Mouse (Mus musculus) left cerebral cortex, postnatal 25 days (tissue): ENCODE results near the gene Capn11. TPM values are rescaled to one million over a fixed set of nuclear protein-coding genes. Genes with fewer than 3 reads are reported as not detected.

Experiments
- DNase-seq, 2 experiments: peaks; one replicate each; pipeline ENCODE4 v3.0.0; 2022; ENCODE audit warnings: low spot score in 2 of 2, mixed read lengths in 1 of 2
- intact Hi-C: fragments of 180-260 bp; cut with DNase I; formaldehyde crosslinking; loops from one replicate; pipeline ENCODE4 v1.15.1; 2025
- total RNA-seq, 2 experiments: library from RNA; stranded (reverse); gene quantifications; 2 replicates each; pipeline ENCODE4 v1.2.3; 2021

The Capn11 gene
- total RNA-seq, 2 experiments from 2014 or later, result 0.18 to 0.21 TPM

DNA sequence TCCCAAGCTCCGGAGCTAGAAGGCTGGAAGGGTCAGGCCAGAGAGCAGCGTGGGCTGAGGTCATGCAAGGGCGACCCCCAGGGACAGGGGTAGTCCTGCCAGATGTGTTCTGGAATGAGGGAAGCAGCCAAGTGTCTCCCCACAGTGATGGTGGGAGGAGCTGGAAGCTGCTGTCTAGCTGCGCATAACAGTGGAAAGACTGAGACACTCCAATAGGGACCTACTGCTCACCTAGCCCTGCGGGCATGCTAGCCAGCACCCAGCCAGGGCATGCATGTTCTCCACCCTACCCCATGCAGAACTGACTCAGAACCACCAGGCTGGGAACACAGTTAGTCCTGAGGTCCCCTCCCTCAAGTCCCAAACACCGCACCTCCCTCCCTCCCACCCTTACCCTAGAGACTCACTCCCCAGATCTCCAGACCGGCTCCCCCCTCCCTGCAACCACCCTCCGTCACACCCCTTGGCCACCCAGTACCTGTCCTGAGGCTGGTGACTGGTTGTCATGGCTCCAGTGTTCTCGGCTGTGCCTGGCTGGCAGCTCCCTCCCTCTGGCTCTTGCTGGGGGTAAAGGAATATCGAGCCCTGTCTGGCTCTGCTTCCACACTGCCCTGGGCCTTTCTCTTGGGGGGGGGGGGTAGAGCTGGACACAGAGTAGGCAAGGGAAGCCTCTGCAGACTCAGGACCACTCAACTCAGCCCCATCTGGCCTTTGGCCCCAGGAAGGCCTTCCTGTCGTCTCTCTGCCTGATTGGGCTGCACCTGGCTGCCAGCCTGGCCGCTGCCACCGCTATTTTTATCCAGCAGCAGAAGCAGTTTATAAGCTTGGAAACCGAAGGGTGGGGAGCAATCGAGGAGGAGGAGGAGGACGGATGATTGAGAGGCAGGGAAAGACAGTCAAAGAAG is 67.2 kb downstream of the Capn11 start:
- intact Hi-C loops, result loop anchor here (10.0 kb wide), 1 partner anchor 563 kb away; the partner anchor contains the start of gene Mad2l1bp
- no peak for DNase-seq

DNA sequence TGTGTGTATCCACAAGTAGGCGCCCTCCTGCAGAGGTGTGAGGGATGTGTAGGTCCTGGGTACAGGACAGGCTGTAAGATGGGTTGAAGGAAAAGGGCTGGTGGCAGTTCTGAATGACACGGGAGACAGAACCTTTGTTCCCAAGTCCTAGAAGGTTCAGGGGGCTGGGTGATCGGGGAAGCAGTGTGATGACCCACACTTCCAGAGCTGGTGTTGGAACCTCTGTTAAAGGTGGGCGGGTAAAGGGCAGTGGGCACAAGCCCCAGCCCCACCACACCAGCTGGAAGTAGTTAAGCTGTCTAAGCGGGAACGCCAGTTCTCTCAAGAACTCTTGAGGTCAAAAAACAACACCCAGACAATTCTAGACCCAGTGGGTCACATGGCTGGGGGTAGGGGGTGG is 68.7 kb downstream of the Capn11 start:
- no peak for DNase-seq
- intact Hi-C loops, result loop anchor here (10.0 kb wide), 1 partner anchor 564 kb away; the partner anchor contains the start of gene Mad2l1bp

DNA sequence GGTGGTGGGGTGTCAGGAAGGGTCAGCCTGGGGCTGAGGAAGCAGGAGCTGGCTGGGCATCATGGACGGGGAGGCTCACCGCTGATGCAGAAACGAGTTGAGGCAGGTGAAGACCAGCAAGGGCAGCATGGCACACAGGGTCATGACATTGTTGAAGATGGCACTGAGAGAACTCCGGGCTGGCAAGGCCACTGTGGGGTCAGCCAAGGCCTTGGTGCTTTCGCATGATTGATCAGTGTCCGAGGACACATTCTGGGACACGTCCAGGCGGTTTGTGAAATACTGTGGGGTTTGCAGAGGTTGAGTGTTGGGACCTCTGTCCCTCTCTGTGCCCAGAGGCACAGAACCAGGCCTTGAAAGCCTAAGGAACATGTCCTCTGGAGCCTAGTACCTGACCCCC is 69.3 kb downstream of the Capn11 start:
- no peak for DNase-seq
- intact Hi-C loops, result loop anchor here (10.0 kb wide), 1 partner anchor 565 kb away; the partner anchor contains the start of gene Mad2l1bp

DNA sequence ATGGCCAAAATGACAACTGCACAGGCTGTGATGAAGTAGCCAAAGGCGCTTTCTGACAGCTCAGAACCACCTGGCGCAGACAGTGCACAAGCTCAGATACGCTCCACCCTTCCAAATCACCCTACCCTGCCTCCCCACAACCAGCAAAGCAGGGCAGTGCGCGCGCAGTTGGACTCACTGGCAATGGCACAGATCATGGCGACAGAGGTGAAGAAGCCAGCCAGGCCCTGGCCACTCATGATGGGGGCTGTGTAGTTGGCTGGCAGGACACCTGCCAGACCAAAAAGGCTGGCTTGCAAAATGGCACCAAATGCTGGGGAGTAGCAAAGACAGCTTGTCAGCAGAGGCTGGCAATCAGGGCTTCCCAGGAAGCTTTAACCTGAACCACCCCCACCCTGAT is 69.9 kb downstream of the Capn11 start:
- DNase-seq, result no peak
- intact Hi-C loops, result no loop called here

DNA sequence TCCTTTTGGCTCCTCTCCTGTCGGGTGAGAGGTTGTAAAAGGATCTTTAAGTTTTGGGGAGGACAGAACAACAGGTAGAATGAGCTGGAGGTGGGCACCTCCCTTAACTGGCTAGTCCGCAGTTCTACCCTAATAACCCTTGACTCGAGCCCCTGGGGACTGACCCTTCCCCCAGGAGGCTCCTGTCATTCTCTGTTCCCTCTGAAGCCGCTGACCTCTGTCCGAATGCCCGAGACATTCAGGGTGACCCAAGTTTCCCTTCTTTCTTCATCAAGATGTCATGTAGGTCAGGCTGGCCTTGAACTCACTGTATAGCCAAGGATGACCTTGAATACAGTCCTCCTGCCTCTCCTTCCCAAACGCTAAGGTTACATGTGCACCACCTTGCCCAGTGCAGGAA is 70.8 kb downstream of the Capn11 start:
- intact Hi-C loops, result no loop called here
- DNase-seq, result no peak

DNA sequence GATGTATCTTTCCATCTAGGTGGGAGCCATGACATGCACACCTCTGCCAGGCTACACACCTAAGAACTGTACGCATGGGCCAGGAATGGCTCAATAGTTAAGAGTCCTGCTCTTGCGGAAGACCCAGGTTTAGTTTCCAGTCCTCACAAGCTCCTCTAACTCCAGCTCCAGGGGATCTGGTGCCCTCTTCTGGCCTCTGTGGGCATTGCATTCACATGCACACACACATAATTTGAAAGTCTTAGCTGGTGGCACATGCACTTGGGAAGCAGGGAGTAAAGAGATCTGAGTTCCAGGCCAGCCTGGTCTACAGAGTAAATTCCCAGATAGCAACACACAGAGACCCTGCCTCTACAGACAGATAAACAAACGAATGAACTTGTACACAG is 72.7 kb downstream of the Capn11 start:
- no peak for DNase-seq
- intact Hi-C loops, result no loop called here

DNA sequence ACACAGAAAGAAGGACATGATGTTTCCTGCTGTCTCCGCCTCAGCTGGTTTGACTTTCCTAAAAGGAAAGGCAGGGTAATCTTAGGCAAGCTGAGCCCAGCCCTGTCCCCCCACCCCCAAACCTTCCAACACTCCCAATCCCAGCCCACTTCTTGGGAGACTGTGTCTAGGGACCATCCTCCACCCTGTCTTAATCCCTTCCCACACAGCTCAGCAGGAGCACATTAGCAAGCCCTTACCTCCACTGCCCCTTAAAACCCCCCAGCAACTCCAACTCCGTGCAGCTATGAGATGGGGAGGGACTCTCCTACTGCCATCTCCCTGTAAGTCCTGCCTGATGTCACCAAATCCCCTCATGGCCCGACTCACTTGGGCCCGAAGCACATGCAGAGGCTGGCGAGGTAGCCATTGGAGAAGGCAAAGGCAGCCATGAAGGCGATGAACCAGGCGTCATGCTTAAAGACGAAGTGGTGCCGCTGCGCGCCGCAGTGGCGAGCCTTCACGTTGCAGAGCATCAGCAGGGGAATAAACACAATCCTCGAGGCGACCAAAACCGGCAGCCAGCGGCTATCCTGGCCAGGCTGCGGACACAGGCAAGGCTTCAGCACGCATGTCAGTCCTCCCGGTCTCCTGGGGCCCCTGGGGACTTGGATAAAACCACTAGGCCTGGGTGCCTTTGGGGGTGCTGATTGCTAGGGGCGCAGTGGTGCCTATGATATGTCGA is 73.2 kb downstream of the Capn11 start:
- intact Hi-C loops, result no loop called here
- no peak for DNase-seq

DNA sequence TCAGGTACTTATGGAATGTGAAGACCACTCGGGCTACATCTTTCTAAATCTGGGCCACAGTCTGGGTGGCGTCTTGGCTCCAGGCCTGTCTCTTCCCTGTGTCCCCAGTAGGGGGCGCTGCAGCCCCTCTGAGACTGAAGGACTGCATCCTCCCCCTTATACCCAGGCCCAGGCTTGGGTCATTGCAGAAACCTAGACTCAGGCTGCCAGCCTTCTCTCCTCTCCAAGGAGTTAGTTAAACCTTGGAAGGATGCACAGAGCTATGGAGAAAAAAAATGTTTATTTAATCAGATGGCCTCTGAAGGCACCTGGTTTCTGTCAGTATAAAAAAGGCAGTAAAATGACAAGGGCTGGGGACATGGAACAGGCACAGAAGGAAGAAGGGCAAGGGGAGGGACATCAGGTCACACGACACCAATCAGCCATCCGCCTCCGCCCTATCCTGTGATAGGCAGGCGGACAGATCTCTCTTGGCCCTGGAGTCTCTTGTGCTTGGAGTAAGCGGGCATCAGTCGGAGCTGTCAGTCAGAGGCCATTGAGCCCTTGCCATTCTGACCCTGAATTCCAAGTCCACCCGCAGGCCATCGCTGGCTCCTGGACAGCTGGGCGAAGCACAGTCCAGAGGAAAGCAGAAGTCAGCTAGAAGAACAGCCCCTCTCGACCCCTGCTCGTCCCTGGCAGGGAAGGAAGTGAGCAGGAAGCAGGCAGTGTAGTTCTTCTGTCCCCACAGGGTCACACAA is 74.0 kb downstream of the Capn11 start:
- peak; percentile 70 to 74 for DNase-seq
- intact Hi-C loops, result loop anchor here (1.0 to 5.0 kb wide), 2 partner anchors 41 to 137 kb away; no protein-coding TSS in a partner anchor

DNA sequence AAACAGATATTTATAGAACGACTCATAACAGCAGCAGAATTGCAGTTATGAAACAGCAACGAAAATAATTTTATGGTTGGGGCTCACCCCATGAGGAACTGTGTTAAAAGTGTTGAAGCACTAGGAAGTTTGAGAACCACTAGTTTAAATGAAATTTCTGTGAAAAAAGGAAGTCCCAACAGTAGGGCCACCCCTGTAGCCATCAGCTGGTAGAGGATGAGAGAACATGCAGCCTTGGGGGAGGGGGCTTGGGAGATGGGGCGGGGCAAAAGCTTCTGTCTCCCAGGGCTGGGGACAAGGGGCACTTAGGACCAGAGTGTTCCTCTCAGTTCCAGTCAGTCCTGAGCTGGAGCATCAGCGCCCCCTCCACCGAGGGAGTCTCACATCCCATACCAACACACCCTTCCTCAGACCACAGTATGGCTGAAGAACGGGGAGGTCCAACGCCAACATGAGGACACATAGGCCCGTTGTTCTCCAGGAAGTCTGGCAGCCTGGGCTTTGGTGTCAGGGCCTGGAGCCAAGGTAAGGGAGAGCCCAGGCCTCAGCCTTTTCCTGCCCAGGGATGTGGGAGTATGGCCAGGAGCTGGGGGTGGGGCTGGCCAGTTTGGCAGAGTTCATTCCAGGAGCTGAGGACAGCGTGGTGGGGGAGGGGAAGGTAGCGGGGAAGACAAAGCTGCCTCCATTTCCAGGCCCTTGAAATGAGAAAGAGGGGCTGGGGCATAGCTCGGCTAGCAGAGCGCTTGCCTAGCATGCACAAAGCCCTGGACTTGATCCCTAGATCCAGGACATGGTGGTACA is 74.8 kb downstream of the Capn11 start:
- intact Hi-C loops, result loop anchor here (1.0 to 5.0 kb wide), 2 partner anchors 42 to 138 kb away; no protein-coding TSS in a partner anchor
- DNase-seq, result peak; percentile 55 to 71

DNA sequence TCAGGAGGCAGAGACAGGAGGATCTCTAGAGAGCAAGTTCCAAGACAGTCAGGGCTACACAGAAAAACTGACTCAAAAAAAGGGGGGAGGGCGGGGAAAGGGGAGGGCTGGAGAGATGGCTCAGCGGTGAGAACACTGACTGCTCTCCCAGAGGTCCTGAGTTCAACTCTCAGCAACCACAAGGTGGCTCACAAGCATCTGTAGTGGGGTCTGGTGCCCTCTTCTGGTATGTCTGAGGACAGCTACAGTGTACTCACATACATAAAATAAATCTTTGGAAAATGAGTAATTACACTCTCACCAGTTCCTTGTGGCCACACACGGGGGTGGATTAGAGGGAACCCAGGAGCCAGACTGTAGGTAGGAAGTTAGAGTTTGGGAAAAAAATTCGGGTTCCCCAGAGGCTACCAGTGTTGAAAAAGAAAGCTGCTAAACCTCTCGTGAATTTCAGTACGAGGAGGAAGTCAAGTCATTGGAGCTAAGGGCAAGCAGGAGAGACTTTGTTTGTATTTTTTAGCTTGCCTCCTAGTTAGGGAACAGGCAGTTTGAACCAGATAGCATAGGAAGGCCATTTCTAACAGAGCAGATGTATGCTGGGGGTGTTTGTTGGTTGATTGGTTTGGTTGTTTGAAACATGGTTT is 76.3 kb downstream of the Capn11 start:
- no peak for DNase-seq
- intact Hi-C loops, result loop anchor here (2.0 to 5.0 kb wide), 2 partner anchors 60 to 139 kb away; no protein-coding TSS in a partner anchor

DNA sequence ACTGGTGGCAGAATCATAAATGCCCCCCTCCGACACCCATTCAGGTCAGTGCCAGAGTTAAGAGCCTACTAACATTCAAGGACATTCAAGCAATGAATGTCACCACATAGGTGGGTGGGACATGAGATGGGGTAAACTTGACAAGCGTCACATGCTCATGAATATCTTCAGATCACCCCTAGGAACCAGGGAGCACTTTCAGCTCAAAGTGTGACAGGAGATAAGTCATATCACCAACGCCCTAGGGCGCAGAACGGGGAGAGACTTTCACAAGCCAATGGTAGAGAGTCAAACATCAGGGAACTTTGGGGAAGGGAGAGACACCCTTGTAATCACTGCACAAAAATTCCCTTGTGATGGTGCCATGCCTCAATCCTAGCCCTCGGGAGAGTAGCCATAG is 76.9 kb downstream of the Capn11 start:
- no peak for DNase-seq
- intact Hi-C loops, result loop anchor here (2.0 to 5.0 kb wide), 2 partner anchors 61 to 140 kb away; no protein-coding TSS in a partner anchor

DNA sequence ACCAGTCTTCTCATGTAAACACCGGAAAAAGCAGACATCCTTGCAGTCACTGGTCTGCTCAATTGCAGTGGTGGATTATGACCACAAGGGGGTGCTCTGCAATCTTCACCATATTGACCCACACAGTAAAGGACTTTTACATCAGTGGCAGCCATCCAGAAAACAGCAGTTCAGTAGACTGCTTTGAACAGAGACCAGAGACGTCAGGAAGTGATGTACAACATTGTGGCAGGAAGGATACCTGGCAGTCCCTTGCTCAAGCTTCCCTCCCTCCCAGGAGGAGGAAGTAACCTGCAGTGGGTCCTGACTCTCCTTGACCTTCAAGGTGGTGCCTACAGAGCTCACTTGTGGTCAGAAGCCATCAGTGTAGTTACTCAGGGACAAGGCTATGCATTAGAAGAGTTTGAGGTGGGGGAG is 77.5 kb downstream of the Capn11 start:
- DNase-seq, result peak; percentile 69 to 77
- intact Hi-C loops, result loop anchor here (5.0 kb wide), 1 partner anchor 141 kb away; no protein-coding TSS in a partner anchor

DNA sequence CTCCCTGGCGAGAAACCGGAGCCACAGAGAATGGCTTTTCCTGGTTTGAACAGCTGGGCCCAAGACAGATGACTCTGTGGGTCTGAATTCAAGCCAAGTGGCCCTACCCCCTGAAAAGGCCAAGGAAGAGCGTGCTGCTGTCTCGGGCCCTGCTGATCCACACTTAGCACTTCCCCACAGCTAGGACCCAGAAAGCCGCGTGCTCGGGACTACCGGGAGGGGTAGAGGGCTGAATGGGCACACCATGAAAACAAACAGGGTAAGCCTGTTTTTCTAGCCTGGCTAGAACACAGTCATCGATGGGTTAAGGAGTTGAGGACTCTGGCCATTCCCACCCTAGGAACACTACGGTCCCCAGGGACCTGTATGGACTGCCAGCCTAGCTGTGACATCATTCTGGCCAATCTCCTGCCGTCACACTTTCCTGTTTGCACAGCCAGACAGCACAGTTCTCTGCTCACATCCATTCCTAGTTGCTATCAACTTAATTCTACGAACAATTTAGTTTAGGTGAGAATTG is 78.1 kb downstream of the Capn11 start:
- no peak for DNase-seq
- intact Hi-C loops, result loop anchor here (5.0 kb wide), 1 partner anchor 141 kb away; no protein-coding TSS in a partner anchor

Other genes with a start within 250 kb of the Capn11 start
- gene Cdc5l, start 225.6 kb downstream of the Capn11 start, total RNA-seq, result 10 to 100 TPM; 55.5 to 58.3 TPM
- gene Spats1, start 183.9 kb downstream of the Capn11 start, total RNA-seq, result 1 to 10 TPM; 5.2 to 6.1 TPM
- 10 to 100 TPM; 23.0 to 24.6 TPM for gene Aars2, start 152.5 kb downstream of the Capn11 start, total RNA-seq
- gene Tcte1, start 135.9 kb downstream of the Capn11 start, total RNA-seq, result 1 to 10 TPM; 1.1 to 1.3 TPM
- 100 to 1,000 TPM; 118 to 128 TPM for gene Tmem151b, start 109.6 kb downstream of the Capn11 start, total RNA-seq
- gene Nfkbie, start 103.6 kb downstream of the Capn11 start, total RNA-seq, result 1 to 10 TPM; 1.6 to 2.0 TPM
- gene Slc35b2, start 95.5 kb downstream of the Capn11 start, total RNA-seq, result 10 to 100 TPM; 30.3 to 32.2 TPM
- gene Hsp90ab1, start 86.1 kb downstream of the Capn11 start, total RNA-seq, result 1,000 to 10,000 TPM; 1,565 to 1,601 TPM
- 10 to 100 TPM; 16.8 to 18.8 TPM for gene Slc29a1, start 59.7 kb downstream of the Capn11 start, total RNA-seq
- gene Mymx, start 57.2 kb downstream of the Capn11 start, total RNA-seq, result not detected
- 10 to 100 TPM; 39.5 to 41.2 TPM for gene Mrpl14, start 27.0 kb upstream of the Capn11 start, total RNA-seq
- 100 to 1,000 TPM; 178 to 186 TPM for gene Tmem63b, start 27.6 kb upstream of the Capn11 start, total RNA-seq
- gene 1600014C23Rik, start 74.5 kb upstream of the Capn11 start, total RNA-seq, result under 1 TPM in 1 of 2 experiments, not detected in 1; 0.73 TPM